Mouse (Mus musculus) macrophage (primary cell): ENCODE data around the gene Dennd6b. TPM values are rescaled to one million over a fixed set of nuclear protein-coding genes. Genes with fewer than 3 reads are reported as not detected.
A peak's percentile ranks its signal among the peaks of the same experiment; 100 is the strongest.

Source experiments
- H3K27ac ChIP-seq: fragments of 350-480 bp; formaldehyde crosslinking; 2 replicates; pipeline ENCODE4 v1.9.0; 2021
- H3K36me3 ChIP-seq: fragments of 350-480 bp; formaldehyde crosslinking; 2 replicates; pipeline ENCODE4 v1.9.0; 2021; ENCODE audit errors: inconsistent target
- H3K4me3 ChIP-seq: fragments of 350-480 bp; formaldehyde crosslinking; 2 replicates; pipeline ENCODE4 v1.9.0; 2021; ENCODE audit errors: inconsistent target
- H3K79me2 ChIP-seq: fragments of 350-480 bp; formaldehyde crosslinking; 2 replicates; pipeline ENCODE4 v1.9.0; 2021; ENCODE audit errors: inconsistent target
- WGBS: methylation state at CpG from one replicate; pipeline ENCODE4 v1.1.7; 2026; ENCODE audit warnings: inconsistent platforms; ENCODE audit not compliant: missing documents; 5-methylcytosine and 5-hydroxymethylcytosine counted together
- polyA plus RNA-seq: library from polyadenylated mRNA; stranded (reverse); fragments of 250-400 nt; gene quantifications from 3 replicates; pipeline ENCODE4 v1.2.4, GENCODE M21; 2018; ENCODE audit warnings: inconsistent platforms
- total RNA-seq, 78 experiments: library from RNA; depleted of rRNA; stranded (reverse); fragments of 250-400 nt; gene quantifications; 1 replicate in 9 of 78; 2 replicates in 24 of 78; 3 replicates in 43 of 78; 4 replicates in 2 of 78; pipeline ENCODE4 v1.2.4; 2018; ENCODE audit warnings: inconsistent platforms in 56 of 78

Gene Dennd6b
- total RNA-seq (2018; cell fraction: chromatin; rRNA removed): 10 to 100 TPM; 13.0 to 92.2 (median 42.9) TPM
- total RNA-seq (2018; cell fraction: cytosol; rRNA removed): 1 to 10 TPM in 15 of 26 experiments, under 1 TPM in 11; 0.47 to 5.8 (median 1.3) TPM
- total RNA-seq (2018; cell fraction: nucleus; rRNA removed): 10 to 100 TPM in 25 of 26 experiments, 1 to 10 TPM in 1; 7.9 to 62.1 (median 21.2) TPM
- 0.80 to 2.0 TPM (median 1.1 TPM) in 3 replicates for polyA plus RNA-seq

DNA sequence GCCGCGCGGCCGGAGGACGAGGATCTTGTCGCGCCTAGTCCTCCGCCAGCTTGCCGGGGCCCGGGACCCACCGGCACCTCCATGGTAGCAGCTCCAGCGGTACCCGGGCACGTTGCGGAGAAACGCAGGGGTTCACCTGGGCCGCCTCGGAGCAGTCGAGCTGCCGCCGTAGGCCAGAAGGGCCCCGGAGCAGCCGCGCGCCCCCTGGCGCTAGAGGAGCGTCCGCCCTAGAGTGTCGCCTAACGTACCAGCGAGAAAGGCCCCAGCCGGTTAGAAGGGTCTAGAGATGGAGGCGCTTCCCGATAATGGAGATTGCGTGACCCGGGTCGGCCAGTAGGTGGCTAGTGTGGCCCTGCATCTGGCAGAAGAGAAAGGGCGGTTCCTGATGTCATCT lies at the start of gene Dennd6b:
TSS of gene Dennd6b (minus strand) at position 184 of the 394 bp plus-strand sequence.
- H3K4me3 ChIP-seq: peak within 1 kb of the TSS; percentile 43
- H3K79me2 ChIP-seq: no peaks in the 10 kb centered on the region
- 3% methylated on average over 35 of the region's 38 CpGs for WGBS

DNA sequence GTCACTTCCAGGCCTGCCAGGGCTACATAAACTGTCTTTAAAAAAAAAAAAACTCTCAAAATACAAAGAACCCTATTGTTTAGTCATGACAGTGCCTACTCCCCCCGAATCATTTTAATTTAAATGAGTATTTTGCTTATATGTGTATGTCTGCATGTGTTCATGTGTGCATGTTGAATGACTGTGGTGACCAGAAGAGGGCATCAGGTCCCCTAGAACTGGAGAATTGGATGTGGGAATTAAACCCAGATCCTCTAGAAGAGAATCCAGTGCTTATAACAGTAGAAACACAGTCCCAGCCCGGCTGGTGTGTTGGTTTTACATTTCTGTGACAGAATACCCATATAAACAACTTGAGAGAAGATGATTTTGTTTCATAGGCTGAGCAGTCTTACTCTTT lies 44.7 kb upstream of the Dennd6b start:
- Histone ChIP-seq H3K36me3 (peaks cover 5% of the 10 kb centered on the region; the same call in 1 of the 2 replicates), H3K4me3 (no peak overlapping the region)
- whole genome bisulfite sequencing: 94% methylated on average over 2 of the region's 2 CpGs

More for the DNA sequence above, at the start of gene Dennd6b:
- H3K36me3 ChIP-seq: no peaks in the 10 kb centered on the region
- peak within 1 kb of the TSS; percentile 59 for H3K27ac ChIP-seq

DNA sequence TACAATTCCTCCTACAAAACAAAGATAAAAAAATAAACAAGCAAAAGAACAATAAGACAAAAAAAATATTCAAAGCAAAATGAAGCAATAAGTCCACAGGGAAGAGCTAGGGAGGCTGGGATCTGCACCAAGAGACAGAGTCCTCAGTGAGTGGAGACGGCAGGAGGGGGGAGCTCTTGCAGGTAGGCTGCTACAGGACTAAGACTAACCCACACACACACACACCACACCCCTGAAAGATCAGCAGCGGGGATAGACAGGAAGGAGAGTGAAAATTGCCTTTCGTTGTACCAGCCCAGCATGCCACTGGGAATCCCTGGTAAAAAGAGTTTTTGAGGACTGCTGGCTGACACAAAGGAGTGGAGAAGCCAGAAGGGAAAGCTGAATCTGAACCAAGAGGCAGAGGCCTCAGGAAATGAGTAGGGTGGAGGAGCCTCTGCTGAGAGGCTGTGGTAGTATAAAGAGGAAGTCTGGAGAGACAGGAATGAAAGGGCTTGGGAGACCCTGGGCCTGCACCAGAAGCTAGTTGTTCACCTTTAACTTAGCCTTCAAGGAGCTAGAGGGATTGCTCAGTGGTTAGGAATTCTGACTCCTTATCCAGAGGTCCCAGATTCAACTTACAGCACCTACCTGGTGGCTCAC lies 43.6 kb upstream of the Dennd6b start:
- WGBS: 0% methylated on average over 3 of the region's 3 CpGs
- H3K27ac ChIP-seq: peak overlapping the region; percentile 71

More for the DNA sequence above, 44.7 kb upstream of the Dennd6b start:
- no peaks in the 10 kb centered on the region for H3K79me2 ChIP-seq
- no peak overlapping the region for H3K27ac ChIP-seq

DNA sequence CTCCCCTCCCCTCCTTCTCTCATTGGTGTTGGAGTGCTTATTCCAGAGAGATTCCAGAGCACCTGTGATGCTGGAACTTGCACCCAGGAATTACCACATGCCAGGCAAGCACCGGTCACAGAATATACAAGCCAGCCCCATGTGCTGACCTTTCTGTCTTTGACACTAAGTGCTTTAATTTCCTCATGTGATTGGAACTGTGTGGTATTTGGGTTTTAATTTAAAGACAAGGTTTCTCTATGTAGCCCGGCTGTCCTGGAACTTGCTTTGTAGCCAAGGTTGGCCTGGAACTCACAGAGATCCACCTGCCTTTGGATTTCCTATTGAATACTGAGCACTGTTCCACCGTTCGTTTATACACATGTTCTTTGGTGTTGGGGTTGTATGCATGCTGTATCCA lies 37.8 kb upstream of the Dennd6b start:
- Histone ChIP-seq H3K36me3 (no peaks in the 10 kb centered on the region), H3K27ac (no peak overlapping the region), H3K4me3 (no peak overlapping the region), H3K79me2 (no peaks in the 10 kb centered on the region)
- 89% methylated on average over 4 of the region's 4 CpGs for WGBS

More for the DNA sequence above, 43.6 kb upstream of the Dennd6b start:
- peaks cover 5% of the 10 kb centered on the region; the same call in 1 of the 2 replicates for H3K36me3 ChIP-seq
- no peaks in the 10 kb centered on the region for H3K79me2 ChIP-seq
- H3K4me3 ChIP-seq: no peak overlapping the region

DNA sequence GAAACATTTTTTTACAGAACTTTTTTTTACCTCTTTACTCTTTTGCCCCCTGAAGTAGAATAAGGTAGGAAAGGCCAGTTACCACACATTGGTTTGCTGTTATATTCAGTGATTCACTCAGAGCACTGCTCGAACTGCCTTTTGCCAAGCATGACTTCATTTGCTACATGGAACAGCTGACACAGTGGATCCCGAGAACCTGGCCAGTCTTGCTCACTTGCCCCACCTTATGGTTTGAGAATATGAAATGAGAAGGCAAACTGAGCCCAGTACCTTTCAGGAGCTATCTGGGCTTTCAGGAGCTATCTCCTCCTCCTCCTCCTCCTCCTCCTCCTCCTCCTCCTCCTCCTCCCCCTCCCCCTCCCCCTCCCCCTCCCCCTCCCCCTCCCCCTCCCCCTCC lies 37.3 kb upstream of the Dennd6b start:
- Histone ChIP-seq H3K79me2 (no peaks in the 10 kb centered on the region), H3K27ac (no peak overlapping the region), H3K4me3 (no peak overlapping the region), H3K36me3 (no peaks in the 10 kb centered on the region)
- 78% methylated on average over 2 of the region's 2 CpGs for WGBS

DNA sequence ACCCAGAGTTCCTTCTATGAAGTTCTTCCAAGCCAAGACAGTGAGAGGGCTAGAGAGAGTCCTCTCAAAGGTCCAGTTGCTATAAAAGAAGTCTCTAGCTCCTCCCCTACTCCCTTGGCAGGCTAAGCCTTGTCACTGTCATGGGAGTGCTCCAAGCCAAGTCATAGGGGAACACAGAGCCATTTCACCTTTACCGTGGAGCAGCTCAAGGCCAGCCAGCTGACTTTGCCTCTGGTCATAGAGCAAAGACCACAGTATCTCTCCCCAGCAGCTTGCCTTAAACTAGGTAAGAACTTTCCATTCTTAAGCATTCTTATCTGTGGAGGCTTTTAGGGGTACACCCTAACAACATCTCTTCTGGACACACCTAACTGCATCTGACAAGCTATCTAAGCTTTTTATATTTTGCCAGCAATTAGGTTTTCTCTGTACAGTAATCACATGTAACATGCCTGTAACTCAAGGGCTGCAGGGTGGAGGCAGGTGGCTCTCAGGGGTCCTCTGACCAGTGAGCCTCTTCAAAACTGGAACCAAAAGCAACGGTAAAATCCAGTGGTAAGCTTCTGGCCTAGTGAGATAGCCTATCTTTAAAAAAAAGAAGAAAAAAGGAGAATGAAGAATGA lies 19.4 kb upstream of the Dennd6b start:
- Histone ChIP-seq H3K27ac (no peak overlapping the region), H3K4me3 (no peak overlapping the region)
- WGBS: 100% methylated on average over 2 of the region's 2 CpGs

DNA sequence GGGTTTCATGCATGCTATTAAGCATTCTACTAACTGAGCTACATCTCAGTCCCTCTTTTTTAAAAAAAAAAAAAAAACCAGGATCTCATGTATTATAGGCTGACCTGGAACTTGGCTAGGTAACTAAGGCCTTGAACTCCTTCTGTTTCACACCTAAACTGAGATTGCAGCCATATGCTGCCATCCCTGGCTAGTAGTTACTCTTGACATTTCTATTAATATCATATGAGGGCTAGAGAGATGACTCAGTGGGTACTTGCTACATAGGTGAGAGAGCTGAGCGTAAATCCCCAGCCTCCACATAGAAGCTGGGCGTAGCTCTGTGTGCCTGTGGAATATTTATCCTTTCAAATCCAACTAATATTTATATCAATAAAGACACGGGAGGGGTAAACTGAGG lies 18.7 kb upstream of the Dennd6b start:
- 97% methylated on average over 3 of the region's 3 CpGs for WGBS
- H3K79me2 ChIP-seq: peaks cover 10% of the 10 kb centered on the region; the same call in 1 of the 2 replicates
- peaks cover 7% of the 10 kb centered on the region; the same call in 1 of the 2 replicates for H3K36me3 ChIP-seq
- no peak overlapping the region for H3K4me3 ChIP-seq
- H3K27ac ChIP-seq: no peak overlapping the region

More for the DNA sequence above, 19.4 kb upstream of the Dennd6b start:
- peaks cover 7% of the 10 kb centered on the region; the same call in 1 of the 2 replicates for H3K36me3 ChIP-seq
- peaks cover 10% of the 10 kb centered on the region; the same call in 1 of the 2 replicates for H3K79me2 ChIP-seq

DNA sequence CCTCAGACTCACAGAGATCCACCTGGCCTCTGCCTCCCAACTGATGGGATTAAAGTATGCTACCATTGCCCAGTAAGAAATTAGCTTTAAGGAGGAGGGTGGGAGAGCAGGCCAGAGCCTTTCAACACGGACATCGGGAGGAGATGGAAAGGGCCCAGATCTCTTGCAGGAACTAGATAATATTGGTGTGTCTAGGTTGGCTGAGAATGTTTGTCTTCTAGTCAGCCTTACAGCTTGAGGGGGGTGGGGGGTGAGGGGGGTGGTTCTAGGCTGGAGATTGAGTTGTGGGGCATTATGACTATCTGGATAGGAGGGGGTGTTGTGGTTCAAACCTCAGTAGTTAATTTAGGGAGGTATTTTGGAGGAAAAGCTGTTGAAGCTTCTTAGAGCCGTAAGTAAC lies 17.2 kb upstream of the Dennd6b start:
- WGBS: 87% methylated on average over 3 of the region's 3 CpGs
- Histone ChIP-seq H3K27ac (no peak overlapping the region), H3K4me3 (no peak overlapping the region), H3K79me2 (peaks cover 10% of the 10 kb centered on the region; the same call in 1 of the 2 replicates), H3K36me3 (peaks cover 7% of the 10 kb centered on the region; the same call in 1 of the 2 replicates)

DNA sequence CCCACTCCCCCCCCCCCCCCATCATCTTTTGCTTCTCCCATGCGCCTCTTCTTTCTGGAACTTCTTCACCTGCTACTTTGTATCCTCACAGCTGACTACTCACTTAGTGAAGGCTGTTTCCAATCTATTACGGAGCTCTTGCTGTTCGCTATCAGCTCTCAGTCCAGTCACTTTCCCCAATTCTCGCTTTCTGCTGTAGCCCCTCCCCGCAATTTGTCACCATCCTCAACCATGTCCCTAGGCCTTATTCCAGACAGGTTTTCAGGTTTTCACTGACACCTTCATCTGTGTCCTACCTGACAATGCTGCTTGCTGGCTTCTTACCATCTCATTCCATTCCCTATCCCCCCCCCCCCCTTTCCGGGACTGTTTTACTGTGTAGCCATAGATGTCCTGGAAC lies 16.2 kb upstream of the Dennd6b start:
- 91% methylated on average over 5 of the region's 6 CpGs for WGBS
- H3K36me3 ChIP-seq: peaks cover 7% of the 10 kb centered on the region; the same call in 1 of the 2 replicates
- H3K4me3 ChIP-seq: no peak overlapping the region
- no peak overlapping the region for H3K27ac ChIP-seq
- peaks cover 10% of the 10 kb centered on the region; the same call in 1 of the 2 replicates for H3K79me2 ChIP-seq

DNA sequence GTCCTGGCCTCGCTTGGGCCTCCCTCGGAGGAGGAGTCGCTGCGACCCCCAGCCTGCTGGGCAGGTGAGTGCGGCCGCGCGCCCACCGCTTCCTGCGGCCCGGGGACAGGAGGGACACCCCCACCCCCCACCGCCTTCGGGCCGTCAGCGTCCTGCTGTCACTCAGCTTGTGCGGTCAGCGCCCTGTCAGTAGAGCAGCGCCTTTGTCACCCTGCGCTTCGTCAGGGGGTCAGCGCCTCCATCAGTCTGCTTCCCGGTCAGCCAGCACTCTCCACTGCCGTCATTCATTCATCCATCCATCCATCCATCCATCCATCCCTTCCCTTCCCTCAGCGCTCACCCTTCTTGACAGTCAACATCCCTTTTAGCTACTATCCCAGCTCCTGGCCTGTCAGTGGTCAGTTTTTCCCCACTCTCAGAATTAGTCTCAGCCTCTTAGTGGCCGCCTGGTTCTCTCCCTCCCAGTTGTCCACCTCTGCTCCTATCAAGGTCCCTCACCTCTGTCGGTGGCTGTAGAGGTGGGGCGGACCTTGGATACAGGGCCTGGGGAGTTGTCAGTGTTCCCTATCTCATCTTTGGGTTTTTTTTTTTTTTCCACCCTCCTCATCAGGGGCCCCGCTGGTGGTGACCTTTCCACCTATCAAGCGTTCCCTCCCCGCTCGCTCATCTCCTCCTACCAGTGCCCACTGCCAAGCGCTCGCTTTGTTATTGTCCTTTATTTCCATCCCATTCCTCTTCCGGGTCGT lies 15.6 kb upstream of the Dennd6b start:
- Histone ChIP-seq H3K36me3 (peaks cover 7% of the 10 kb centered on the region; the same call in 1 of the 2 replicates), H3K4me3 (peak overlapping the region; percentile 47), H3K79me2 (peaks cover 10% of the 10 kb centered on the region; the same call in 1 of the 2 replicates), H3K27ac (no peak overlapping the region)
- 18% methylated on average over 33 of the region's 35 CpGs for WGBS

DNA sequence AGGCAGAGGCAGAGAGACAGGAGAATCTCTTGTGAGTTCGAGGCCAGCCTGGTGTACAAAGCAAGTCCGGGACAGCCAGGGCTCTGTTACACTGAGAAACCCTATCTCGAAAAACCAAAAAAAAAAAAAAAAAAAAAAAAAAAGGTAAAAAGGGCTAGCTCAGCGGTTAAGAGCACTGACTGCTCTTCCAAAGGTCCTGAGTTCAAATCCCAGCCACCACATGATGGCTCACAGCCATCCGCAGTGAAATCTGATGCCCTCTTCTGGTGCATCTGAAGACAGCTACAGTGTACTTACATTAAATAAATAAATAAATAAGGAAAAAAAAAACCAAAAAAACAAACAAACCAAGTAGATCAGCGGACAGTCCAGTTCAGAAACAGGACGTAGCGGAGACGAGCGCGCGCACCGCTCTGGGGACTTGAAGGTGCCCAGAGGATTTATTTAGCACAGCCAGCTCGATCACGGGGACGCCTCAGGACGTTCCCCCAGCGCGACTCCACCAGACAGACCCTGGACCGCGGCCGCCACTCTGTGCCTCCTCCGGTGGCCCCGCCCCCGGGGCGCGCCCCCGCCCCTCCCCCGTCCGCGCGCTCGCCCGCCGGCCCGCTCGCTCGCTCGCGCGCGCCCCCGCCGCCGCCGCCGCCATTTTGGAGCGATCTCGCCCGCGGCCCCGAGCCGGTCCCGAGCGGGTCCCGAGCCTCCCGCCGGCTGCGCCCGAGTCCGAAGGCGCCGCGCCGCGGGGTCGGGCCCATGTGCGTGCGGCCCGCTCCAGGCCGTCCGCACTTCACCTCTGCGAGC lies 14.8 kb upstream of the Dennd6b start, which contains the start of gene Ppp6r2:
TSS of gene Ppp6r2 (plus strand) at position 639 of the 801 bp plus-strand sequence.
- Histone ChIP-seq H3K36me3 (peaks cover 6% of the 10 kb centered on the region; the same call in 1 of the 2 replicates), H3K4me3 (peak within 1 kb of the TSS; percentile 47), H3K79me2 (peaks cover 10% of the 10 kb centered on the region; the same call in 1 of the 2 replicates), H3K27ac (peak within 1 kb of the TSS; percentile 49; the same call in 1 of the 2 replicates)
- WGBS: 1% methylated on average over 32 of the region's 73 CpGs

DNA sequence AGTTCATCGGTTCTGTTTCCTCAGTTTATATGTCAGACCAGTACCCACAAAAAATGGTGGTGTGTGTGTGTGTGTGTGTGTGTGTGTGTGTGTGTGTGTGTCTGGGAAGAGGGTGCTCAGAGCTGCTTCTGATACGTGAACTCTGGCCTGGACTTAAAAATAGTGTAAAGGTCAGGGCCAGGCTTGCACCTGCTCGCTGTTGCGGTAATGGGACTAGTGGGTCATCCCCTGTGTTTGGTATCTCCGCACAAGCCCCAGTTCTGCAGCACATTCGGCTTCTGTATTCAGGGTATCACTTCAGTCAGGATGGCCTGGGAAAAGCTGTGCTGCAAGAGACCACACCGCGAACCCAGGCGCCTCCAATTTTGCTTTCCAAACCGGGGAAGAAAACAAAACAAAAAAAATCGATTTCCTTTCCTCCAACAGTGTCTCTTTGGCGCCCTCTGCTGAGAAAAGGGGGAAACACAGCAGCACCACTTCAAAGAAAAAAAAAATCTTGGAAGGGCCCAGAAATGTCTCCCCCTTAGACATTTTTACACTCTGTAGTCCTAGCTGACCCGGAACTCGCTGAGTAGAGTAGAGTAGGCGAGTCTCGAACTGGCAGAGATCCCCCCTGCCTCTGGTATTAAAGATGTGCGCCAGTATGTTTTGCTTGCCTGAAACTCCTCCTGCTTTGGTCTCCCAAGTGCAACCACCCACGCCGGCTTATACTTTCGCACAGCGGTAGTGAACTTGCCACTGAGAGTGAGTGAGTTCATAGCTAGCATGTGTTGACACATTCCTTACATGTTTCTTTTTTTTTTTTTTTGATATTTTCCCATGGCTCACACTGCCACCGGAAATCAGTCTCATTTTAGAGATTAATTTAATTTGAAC lies 13.8 kb upstream of the Dennd6b start:
- Histone ChIP-seq H3K79me2 (peaks cover 10% of the 10 kb centered on the region; the same call in 1 of the 2 replicates), H3K4me3 (peak overlapping the region; percentile 29), H3K27ac (peak overlapping the region; percentile 49; the same call in 1 of the 2 replicates), H3K36me3 (no peaks in the 10 kb centered on the region)
- WGBS: 10% methylated on average over 22 of the region's 22 CpGs

DNA sequence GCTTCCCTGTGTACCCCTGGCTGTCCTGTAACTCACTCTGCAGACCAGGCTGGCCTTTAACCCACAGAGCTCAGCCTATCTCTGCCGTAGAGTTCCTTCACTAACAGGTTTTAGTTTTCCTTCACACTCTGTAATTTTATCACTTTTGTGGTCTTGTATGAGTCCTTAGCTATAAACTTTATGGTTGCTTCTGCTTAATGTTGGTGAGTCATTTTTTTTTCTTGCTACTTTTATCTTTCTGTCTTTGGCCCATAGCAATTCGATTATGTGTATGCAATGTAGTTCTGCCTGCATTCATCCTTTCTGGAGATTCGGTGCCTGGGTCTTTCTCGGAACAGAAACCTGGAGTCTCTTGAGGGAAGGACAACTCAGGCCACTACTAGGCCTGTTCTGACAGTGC lies 11.2 kb upstream of the Dennd6b start:
- peaks cover 6% of the 10 kb centered on the region; the same call in 1 of the 2 replicates for H3K79me2 ChIP-seq
- 98% methylated on average over 4 of the region's 4 CpGs for WGBS

More for the DNA sequence above, 11.2 kb upstream of the Dennd6b start:
- Histone ChIP-seq H3K36me3 (no peaks in the 10 kb centered on the region), H3K4me3 (no peak overlapping the region), H3K27ac (no peak overlapping the region)
